Mouse (Mus musculus) kidney, adult 18-20 months (tissue): ENCODE results near the gene Gng10.
A peak's percentile ranks its signal among the peaks of the same experiment; 100 is the strongest.

Experiments
- DNase-seq: peaks from one replicate; pipeline ENCODE4 v3.0.0; 2021

Gng10 gene

DNA sequence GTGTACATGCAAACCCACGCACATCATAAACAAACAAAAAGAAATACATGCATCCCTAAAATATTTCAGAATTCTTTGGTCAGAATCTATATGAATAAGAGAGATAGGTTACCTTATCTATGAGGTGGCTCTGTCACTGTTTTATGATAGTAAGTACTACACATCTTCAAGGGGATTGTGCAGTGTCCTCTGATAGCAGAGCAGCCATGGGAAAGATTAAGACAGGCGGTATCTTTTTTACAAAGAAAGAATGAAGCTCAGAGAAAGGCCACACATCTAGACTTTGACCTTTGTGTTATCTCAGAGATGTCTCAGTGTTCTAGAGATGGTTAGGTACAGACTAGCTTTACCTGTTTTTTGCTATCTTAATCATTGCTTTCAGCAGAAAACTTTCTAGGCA, 18.0 kb upstream of the Gng10 start:
- DNase-seq = no peak

DNA sequence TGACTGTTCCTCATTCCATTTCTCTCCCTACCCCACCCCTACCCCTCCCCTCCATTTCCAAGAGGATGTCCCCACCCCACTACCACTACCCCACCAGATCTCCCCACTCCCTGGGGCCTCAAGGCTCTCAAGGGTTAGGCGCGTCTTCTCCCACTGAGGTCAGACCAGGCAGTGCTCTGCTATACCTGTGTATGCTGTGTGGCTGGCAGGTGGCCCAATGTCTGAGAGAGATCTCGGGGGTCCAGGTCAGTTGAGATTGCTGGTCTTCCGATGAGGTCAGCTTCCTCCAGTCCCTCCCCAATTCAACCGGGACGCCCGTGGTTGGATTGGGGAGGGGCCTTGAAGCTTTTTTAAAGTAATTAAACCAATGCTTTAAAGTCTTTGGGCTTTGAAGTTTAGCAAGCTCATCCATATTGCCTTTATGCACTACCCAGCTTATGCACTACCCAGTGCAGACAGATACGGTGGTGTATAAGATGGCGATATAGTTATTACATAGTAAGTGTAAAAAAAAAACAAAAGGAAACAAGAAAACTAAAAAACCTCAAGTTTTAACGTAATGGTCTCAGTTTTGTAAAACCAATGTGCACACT, 467 bp upstream of the Gng10 start:
- no peak for DNase-seq

DNA sequence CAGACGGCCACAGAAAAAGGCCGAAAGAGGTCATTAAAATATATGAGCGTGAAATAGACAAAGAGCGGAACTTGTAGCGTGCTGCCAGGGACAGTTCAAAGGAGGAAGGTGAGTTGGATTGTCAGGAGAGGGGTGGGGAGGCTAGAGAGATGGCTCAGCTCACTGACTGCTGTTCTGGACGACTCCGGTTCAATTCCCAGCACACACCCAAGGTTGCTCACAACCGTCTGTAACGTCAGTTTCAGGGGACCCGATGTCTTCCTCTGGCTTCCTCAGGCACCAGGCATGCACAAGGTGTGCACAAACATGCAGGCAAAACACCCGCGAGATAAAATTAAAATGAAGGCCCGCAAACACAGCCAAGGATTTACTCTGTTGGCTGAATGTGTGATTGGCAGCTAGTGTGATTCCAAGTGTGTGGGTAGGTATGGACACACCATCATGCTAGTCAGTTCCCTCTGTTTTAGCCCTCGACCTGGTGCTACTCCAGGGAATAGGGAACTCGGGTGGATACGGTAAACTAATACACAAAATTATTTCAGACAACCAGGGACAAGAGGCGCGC, 980 bp downstream of the Gng10 start:
- no peak for DNase-seq

DNA sequence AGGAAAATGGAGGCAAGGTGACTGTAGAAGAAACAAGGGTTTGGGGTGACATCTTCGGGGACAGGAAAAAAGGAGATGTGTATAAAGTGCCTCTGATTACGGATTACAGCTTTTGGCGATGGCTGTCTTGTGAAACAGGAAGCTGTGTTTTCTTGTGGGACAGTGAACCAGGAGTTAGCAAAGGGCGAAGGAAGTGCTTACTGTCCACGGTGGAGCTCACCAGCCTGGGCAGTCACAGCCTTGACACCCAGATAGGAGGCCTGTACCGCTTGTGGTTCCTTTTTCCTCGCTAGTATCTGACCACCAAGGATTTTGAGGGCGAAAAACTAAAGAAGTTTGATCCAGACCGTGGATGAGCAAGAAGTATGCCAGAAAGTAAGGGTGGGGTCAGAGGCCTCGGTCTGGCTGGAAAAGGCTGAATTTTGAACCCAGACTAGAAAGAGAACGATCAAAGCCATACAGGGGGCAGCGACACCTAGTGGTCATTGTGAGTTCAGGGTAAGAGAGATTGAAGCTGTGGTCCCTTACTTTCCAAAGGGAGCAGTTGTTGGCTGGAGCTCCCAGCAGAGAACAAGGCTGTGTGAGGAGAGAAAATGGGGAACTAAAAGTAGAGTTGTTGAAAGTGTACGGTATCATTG, 1.7 kb downstream of the Gng10 start:
- peak; percentile 78 for DNase-seq

DNA sequence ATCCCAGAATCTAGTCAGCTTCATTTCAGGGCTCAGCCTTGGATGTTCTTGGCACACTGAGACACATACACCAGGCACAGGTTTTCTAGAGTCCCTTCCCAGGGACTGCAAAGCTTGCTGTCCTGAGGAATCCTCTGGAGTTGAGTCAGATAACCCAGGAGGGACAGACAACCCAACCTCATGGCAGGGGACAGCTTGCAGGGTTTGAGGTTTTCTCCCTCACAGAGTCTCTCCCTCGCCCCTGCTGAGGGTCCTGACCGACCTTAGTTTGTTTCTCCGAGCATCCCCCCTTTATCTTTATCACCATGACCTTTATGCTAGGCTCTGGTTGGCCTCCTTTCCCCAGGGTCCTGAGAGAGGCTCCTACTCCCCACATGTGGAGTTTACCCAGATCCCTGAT, 2.6 kb downstream of the Gng10 start:
- no peak for DNase-seq

DNA sequence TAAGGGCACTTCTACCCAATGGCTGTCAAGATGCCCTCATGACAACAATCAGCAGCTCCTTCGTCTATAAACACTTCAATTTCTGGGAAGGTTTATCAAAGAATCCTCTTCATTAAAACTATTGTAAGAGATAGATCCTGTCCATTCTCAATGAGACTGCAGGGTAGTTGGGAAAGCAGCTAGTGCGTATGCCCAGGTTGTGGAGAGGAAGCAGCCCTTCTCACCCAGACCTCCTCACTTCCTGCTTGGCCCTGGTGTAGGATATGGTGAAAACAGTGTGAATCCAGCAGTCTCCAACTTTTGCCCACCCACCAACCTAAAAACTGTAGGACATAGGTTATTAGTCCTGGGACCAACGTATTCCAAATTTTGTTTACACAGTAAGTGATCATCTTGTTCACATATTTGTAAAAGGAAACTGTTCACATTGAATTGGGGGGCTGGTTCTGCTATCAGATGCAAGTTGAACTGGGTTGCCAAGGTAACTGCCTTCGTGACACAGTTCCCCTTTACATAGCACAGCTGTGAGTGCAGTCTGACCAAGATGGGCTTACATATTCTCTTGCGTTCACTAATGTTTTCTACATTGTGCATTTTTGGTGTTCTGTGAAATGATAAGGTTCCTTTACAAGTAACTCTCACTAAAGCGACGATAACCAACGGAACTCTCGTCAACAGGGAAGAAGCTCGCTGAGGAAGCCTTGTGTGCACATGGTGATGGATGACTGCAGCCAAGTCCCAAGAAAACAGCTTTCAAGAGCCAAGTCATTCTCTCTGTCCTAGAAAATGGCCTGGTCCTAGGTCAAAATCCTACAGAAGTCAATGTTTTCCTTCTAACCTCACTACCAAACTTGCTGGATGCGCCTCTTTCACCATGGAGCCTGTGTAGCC, 5.8 kb downstream of the Gng10 start:
- no peak for DNase-seq

DNA sequence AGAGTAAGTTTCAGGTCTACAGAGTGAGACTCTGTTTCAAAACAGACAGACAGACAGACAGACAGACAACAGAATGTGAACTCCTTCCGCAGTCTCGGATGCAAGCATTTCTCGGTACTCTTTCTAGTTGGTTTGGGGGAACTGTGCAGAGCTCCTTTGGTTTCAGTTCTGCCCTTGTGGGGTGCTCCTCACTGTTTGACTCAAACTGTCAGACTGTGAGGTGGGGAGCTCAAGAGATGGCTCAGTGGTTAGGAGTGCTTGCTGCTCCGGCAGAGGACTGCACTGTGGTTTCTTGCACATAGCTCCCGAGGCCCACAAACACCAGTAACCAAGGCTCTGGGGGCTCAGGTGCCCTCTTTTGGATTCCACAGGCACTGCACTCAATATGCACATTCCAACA, 8.2 kb downstream of the Gng10 start:
- no peak for DNase-seq

DNA sequence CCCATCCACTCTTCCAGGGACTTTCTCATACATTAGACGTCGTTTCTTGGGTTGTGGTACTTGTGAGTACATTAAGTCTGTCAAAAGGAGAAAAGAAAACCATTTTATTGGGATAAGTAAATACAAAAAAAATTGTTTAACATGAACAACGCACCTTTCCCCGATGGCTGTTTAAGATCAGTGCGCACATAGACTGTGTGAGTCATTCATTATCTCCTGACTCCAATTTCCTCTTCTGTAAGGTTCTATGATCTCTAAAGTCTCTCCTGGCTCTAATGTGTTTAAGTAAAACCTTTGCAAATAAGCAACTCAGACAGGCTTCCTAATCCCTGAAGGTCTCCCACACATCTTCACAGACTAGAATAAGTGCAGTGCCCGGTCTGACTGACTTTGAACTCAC, 9.0 kb downstream of the Gng10 start:
- no peak for DNase-seq

DNA sequence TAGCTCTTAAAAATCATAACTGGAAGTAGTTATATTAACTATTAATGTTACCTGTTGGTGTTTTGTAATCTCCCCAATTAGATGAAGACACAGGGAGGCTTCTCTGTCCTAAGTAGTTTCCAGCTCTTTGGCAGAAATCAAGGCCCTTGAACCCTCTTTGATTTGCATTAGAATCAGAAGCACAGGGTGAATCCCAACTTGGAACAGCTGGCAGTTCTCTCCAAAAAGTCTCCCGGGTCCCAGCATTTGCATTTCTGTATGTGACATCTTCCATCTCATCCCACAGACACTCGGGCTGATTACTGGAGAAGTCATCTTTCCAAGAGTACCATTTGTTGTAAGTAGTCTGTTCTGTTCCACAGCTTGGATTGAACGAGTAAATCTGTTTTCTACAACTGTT, 12.3 kb downstream of the Gng10 start:
- DNase-seq = no peak

DNA sequence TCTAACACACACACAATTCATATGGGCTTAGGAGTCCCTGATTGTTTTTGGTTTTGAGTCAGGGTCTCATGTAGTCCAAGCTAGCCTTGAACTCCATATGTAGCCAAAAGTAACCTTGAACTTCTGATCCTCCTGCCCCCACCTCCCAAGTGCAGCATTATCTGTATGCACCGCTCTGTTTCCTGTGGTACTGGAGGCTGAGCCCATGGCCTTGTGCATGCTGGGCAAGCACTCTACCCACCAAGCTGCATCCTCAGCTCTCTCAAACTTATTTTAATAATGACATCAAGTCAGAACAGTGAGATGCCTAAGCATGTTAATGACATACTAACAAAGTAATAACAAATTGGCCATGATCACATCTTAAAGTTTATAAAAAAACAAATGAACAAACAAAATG, 16.2 kb downstream of the Gng10 start:
- no peak for DNase-seq

DNA sequence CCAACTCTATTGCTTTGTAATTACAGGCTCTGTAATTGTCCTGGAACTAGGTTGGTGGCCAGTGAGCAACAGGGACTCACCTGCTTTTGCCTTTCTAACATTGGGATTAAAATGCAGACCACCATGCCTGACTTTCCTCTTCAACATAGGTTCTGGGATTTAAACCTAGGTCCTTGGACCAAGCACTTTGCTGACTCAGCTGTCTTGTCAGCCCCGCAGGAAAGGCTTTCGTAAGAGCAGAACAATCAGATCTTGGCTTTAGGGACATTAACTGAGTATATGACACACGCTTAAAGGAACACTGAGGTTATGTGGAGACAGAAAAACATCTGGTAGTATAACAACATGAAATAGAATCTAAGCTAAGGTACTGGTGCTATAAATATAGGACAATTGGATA, 23.0 kb downstream of the Gng10 start:
- no peak for DNase-seq

DNA sequence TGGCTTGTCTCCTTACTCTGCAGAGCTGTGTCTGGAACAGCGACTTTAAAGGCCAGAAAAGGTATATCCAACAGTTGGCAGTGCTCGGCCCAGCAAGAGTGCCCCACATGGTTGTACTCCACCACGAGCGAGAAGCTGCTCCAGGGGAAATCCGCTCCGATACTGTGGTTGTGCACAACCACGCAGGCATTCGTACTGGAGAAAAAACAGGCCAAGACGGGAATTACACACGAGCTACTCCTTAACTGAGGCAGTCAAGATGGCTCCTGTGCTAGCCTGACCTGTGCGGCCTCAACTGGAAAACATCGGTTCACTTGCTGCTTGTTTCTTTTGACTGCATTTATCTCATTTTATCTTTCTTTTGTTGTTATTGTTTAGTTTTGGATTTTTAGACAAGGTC, 27.6 kb downstream of the Gng10 start:
- DNase-seq = no peak

DNA sequence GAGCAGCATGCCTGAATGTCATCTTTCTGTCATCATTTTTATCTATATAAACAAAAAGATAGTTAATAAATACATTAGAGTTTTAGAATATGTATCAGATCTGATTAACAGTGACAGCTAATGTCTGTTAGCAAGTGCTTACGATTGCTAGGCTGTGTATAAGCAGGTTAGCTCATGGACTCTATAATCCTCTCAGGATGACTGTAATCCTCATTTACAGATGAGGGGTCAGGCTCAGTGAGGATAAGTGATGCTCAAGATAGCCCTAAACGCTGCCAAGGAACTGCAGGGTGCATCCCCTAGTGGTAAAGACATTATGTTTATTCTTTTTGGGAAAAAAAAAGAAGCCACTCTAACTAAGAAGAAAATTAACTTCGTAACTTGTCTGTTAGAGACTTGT, 34.4 kb downstream of the Gng10 start:
- DNase-seq = no peak

DNA sequence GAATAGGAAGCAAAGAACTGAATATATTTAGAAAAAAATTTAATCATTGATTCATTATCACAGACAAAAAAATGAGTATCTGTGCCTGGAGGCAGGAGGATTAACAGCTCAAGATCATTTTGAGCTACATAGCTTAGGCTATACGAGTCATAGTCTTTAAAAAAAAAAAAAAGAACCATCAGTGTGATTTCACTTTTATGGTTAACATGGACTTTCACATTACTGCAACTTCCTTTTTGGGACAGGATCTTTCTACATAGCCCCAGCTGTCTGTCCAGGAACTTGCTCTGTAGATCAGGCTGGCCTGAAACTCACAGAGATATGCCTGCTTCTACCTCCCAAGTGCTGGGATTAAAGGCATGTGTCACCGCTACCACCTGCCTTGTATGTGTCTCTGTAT, 48.5 kb downstream of the Gng10 start:
- DNase-seq = no peak

DNA sequence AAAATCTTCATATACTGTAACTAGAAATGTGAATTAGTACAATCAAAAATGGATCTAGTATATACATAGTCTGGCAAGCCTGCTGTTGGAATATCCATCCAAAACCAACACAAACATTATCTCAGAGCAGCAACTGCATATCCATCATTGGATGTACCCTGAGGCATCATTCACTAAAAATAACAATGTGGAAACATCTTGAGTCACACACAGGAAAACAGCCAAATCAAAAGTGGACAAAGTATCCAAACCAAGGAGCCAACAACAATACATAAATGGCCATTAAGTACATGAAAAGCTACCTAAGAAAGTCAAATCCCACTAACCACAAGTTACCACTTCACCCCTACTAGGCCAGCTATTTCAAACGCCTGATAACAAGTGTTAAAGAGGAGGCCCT, 54.5 kb downstream of the Gng10 start:
- DNase-seq = no peak
